Comparison of ENCODE assay signal across 8 mouse cellular contexts in genomic region chr10:112138050-112138870, GRCm38 (mm10). TPM values are rescaled to one million over a fixed set of nuclear protein-coding genes. Genes with fewer than 3 reads are reported as not detected.
DNase-seq lines count a peak whose midpoint lies in the region; ATAC-seq and TF ChIP-seq lines count a peak whose summit lies in the region.

No protein-coding gene starts in this region.

- TF ChIP-seq CTCF in gastrocnemius, adult 2 months (IDR thresholded peaks at IDR 0.05) = peak; percentile 39

- peak; percentile 95 for ATAC-seq in forebrain, embryonic 16.5 days
- ATAC-seq in limb, embryonic 13.5 days (ENCODE audit: low FRiP score, low read depth) = peak; percentile 78; the same call in 1 of the 2 replicates
- peak; percentile 91 for ATAC-seq in midbrain, embryonic 14.5 days (ENCODE audit: low FRiP score, low TSS enrichment)

- no peaks in the 10 kb centered on the region for H3K27me3 ChIP-seq in forebrain, embryonic 16.5 days (replicated peaks; ENCODE audit: control insufficient read depth, insufficient read depth, low read length)
- H3K27me3 ChIP-seq in limb, embryonic 13.5 days = no peaks in the 10 kb centered on the region
- H3K27me3 ChIP-seq in midbrain, embryonic 14.5 days (ENCODE audit: control insufficient read depth, insufficient read depth, low read length) = no peaks in the 10 kb centered on the region

- peak overlapping the region; percentile 48 for H3K4me2 ChIP-seq in forebrain, embryonic 16.5 days (ENCODE audit: low read length)
- peak overlapping the region; percentile 52 for H3K4me2 ChIP-seq in limb, embryonic 13.5 days (replicated peaks)
- peak overlapping the region; percentile 52 for H3K4me2 ChIP-seq in midbrain, embryonic 14.5 days (ENCODE audit: low read length)

- intact Hi-C loops in gastrocnemius, adult 2 months (cut with DNase I) = loop anchor here (5.0 kb wide), 1 partner anchor 56 kb away; the partner anchor contains the start of gene Glipr1l2

- H3K27ac ChIP-seq in gastrocnemius, adult 2 months = no peak overlapping the region
- no peak overlapping the region; the same call in 1 of the 2 replicates for H3K27ac ChIP-seq in forebrain, embryonic 16.5 days (ENCODE audit: low read length)
- no peak overlapping the region for H3K27ac ChIP-seq in limb, embryonic 13.5 days
- H3K27ac ChIP-seq in midbrain, embryonic 14.5 days (replicated peaks; ENCODE audit: low read depth, low read length) = 0 out of 2 replicates have a peak overlapping the region, but pooled peaks have one; percentile 52

- peak overlapping the region; percentile 46 for H3K4me3 ChIP-seq in gastrocnemius, adult 2 months
- peak overlapping the region; percentile 43 for H3K4me3 ChIP-seq in forebrain, embryonic 16.5 days (replicated peaks; ENCODE audit: low read length)
- peak overlapping the region; percentile 35 for H3K4me3 ChIP-seq in limb, embryonic 13.5 days
- peak overlapping the region; percentile 32 for H3K4me3 ChIP-seq in midbrain, embryonic 14.5 days (replicated peaks; ENCODE audit: low read depth, low read length)

- 0 out of 2 replicates have a peak overlapping the region, but pooled peaks have one; percentile 37 for H3K9ac ChIP-seq in forebrain, embryonic 16.5 days (replicated peaks; ENCODE audit: low read depth, low read length)
- H3K9ac ChIP-seq in limb, embryonic 13.5 days = peak overlapping the region; percentile 43; the same call in 1 of the 2 replicates
- H3K9ac ChIP-seq in midbrain, embryonic 14.5 days (replicated peaks; ENCODE audit: low read length) = peak overlapping the region; percentile 40; the same call in 1 of the 2 replicates

- H3K9me3 ChIP-seq in forebrain, embryonic 16.5 days (ENCODE audit: control insufficient read depth, low read length) = no peaks in the 10 kb centered on the region
- no peaks in the 10 kb centered on the region for H3K9me3 ChIP-seq in limb, embryonic 13.5 days
- no peaks in the 10 kb centered on the region for H3K9me3 ChIP-seq in midbrain, embryonic 14.5 days (ENCODE audit: control insufficient read depth, low read length)

- peak; percentile 19 for DNase-seq in gastrocnemius, adult 2 months
- DNase-seq in gastrocnemius, postnatal 10 days = no peak
- DNase-seq in adrenal gland, postnatal 36 days = peak; percentile 10 to 25
- DNase-seq in kidney, adult 8-10 months = peak; percentile 12 to 17
- DNase-seq in midbrain, embryonic 14.5 days = peak; percentile 92
- peak; percentile 26 for DNase-seq in yolk sac, embryonic 10.5 days (ENCODE audit: low spot score)

- WGBS in forebrain, embryonic 16.5 days = 15% methylated on average over 9 of the region's 9 CpGs
- 16% methylated on average over 9 of the region's 9 CpGs for WGBS in limb, embryonic 13.5 days
- WGBS in midbrain, embryonic 14.5 days = 16% methylated on average over 9 of the region's 9 CpGs

- H3K4me1 ChIP-seq in forebrain, embryonic 16.5 days (replicated peaks; ENCODE audit: control insufficient read depth, insufficient read depth, low read length) = no peaks in the 10 kb centered on the region
- no peaks in the 10 kb centered on the region for H3K4me1 ChIP-seq in limb, embryonic 13.5 days
- H3K4me1 ChIP-seq in midbrain, embryonic 14.5 days (ENCODE audit: control insufficient read depth, insufficient read depth, low read length) = no peaks in the 10 kb centered on the region

- no peaks in the 10 kb centered on the region for H3K36me3 ChIP-seq in forebrain, embryonic 16.5 days (ENCODE audit: control insufficient read depth, insufficient read depth)
- no peaks in the 10 kb centered on the region for H3K36me3 ChIP-seq in limb, embryonic 13.5 days
- no peaks in the 10 kb centered on the region for H3K36me3 ChIP-seq in midbrain, embryonic 14.5 days (ENCODE audit: control insufficient read depth, insufficient read depth, low read length)

RNA-seq across cellular contexts. Expression of gene Glipr1l3, which starts 21.9 kb away (rescaled TPM):
- not detected for total RNA-seq in gastrocnemius, adult 2 months (2021)
- total RNA-seq in gastrocnemius, postnatal 10 days (2021) = not detected
- not detected for total RNA-seq in adrenal gland, postnatal 36 days (2021)
- polyA plus RNA-seq in forebrain, embryonic 16.5 days (2015; fragmentation: Nextera tagmentation; extraction: Ambion mirVana) = 0.41 TPM in 1 of 2 replicates, not detected in the other
- polyA plus RNA-seq in limb, embryonic 13.5 days (2015; fragmentation: Nextera tagmentation; extraction: Ambion mirVana) = not detected in 2 replicates
- polyA plus RNA-seq in midbrain, embryonic 14.5 days (2014; fragmentation: Nextera tagmentation; extraction: Ambion mirVana) = 0.33 and 0.59 TPM in 2 replicates

RNA-seq across cellular contexts. Expression of gene Caps2, which starts 25.2 kb away (rescaled TPM):
- not detected for total RNA-seq in gastrocnemius, adult 2 months (2021)
- total RNA-seq in gastrocnemius, postnatal 10 days (2021) = not detected
- total RNA-seq in adrenal gland, postnatal 36 days (2021) = not detected
- polyA plus RNA-seq in forebrain, embryonic 16.5 days (2015; fragmentation: Nextera tagmentation; extraction: Ambion mirVana) = 0.30 and 0.55 TPM in 2 replicates
- 0.57 and 1.0 TPM in 2 replicates for polyA plus RNA-seq in limb, embryonic 13.5 days (2015; fragmentation: Nextera tagmentation; extraction: Ambion mirVana)
- 0.45 and 0.53 TPM in 2 replicates for polyA plus RNA-seq in midbrain, embryonic 14.5 days (2014; fragmentation: Nextera tagmentation; extraction: Ambion mirVana)

RNA-seq across cellular contexts. Expression of gene Glipr1l2, which starts 55.1 kb away (rescaled TPM):
- total RNA-seq in gastrocnemius, adult 2 months (2021) = not detected
- not detected for total RNA-seq in gastrocnemius, postnatal 10 days (2021)
- total RNA-seq in adrenal gland, postnatal 36 days (2021) = not detected
- not detected in 2 replicates for polyA plus RNA-seq in forebrain, embryonic 16.5 days (2015; fragmentation: Nextera tagmentation; extraction: Ambion mirVana)
- polyA plus RNA-seq in limb, embryonic 13.5 days (2015; fragmentation: Nextera tagmentation; extraction: Ambion mirVana) = not detected in 2 replicates
- polyA plus RNA-seq in midbrain, embryonic 14.5 days (2014; fragmentation: Nextera tagmentation; extraction: Ambion mirVana) = not detected in 2 replicates
